Mouse (Mus musculus): Measurements from ENCODE around the gene Cldn7. TPM values are rescaled to one million over a fixed set of nuclear protein-coding genes. Genes with fewer than 3 reads are reported as not detected.

The Cldn7 gene
- total and polyA plus RNA-seq, 2 experiments from 2014 or later: 0.18 TPM; not detected in 1

GRCm38 (mm10) chr11:70005521-70005920, 40.9 kb downstream of the Cldn7 start:
- DNase-seq (ENCODE audit: low spot score) (no peak), ATAC-seq (no peak)
- Histone ChIP-seq H3K4me3 (ENCODE audit: low read length) (no peak overlapping the region), H3K36me3 (ENCODE audit: insufficient read depth, low read length) (peaks cover 54% of the 10 kb centered on the region), H3K4me2 (ENCODE audit: low read depth, low read length) (no peak overlapping the region), H3K27ac (no peak overlapping the region), H3K9ac (replicated peaks; ENCODE audit: low read length) (no peak overlapping the region), H3K27me3 (ENCODE audit: insufficient read depth, low read length) (no peaks in the 10 kb centered on the region), H3K4me1 (ENCODE audit: insufficient read depth, low read length) (peaks cover 22% of the 10 kb centered on the region), H3K9me3 (ENCODE audit: low read length) (no peaks in the 10 kb centered on the region)
- WGBS: 55% methylated on average over 5 of the region's 5 CpGs
- TF ChIP-seq CTCF (IDR thresholded peaks at IDR 0.05; ENCODE audit: low read depth): peak; percentile 48

DNA sequence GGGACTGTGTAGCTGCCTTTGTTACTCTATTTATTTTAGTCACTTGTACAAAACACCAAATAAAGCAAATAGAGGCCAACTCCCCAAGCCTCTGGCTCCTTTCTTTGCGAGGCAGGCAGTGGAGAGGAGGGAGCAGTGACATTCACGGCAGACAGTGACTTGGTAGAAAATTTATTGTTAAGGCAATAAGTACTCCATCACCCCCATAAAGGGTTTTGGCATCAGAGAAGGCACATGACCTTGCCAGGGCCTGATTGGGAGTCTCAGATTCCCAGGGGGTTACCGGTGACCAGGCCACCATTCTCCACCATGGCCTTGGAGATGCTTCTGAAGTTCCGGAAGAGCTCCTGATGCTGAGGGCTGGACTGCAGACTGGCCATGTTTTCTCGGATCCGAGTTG, 45.5 kb downstream of the Cldn7 start:
- DNase-seq (ENCODE audit: low spot score): no peak
- H3K4me3 ChIP-seq (ENCODE audit: low read length): no peak overlapping the region
- no peak overlapping the region for H3K4me2 ChIP-seq (ENCODE audit: low read depth, low read length)
- 86% methylated on average over 6 of the region's 6 CpGs for WGBS
- no peak for TF ChIP-seq CTCF (IDR thresholded peaks at IDR 0.05; ENCODE audit: low read depth)
- no peaks in the 10 kb centered on the region for H3K9me3 ChIP-seq (ENCODE audit: low read length)
- no peaks in the 10 kb centered on the region for H3K27me3 ChIP-seq (ENCODE audit: insufficient read depth, low read length)
- H3K9ac ChIP-seq (replicated peaks; ENCODE audit: low read length): no peak overlapping the region
- no peak for ATAC-seq
- H3K27ac ChIP-seq: no peak overlapping the region
- H3K36me3 ChIP-seq (ENCODE audit: insufficient read depth, low read length): peaks cover 74% of the 10 kb centered on the region
- H3K4me1 ChIP-seq (ENCODE audit: insufficient read depth, low read length): peaks cover 6% of the 10 kb centered on the region

DNA sequence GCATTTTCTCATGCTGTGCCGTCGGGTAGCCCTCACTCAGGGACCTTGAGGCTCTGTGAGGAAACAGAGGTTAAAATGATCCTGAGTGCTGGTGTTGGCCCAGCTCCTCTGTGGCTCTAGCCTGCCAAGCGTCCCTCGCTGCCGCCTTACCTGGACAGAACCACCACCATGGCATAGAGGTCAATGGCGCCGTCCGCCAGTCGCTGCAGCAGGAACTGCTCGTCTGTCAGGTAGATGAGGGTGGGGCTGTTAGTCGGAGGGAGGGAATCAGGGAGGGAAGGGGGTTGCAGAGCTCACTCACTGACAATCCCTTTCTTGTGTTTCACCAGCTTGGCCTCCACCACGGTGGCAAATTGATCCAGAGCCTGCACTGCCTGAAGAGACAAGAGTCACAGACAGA, 46.0 kb downstream of the Cldn7 start:
- H3K36me3 ChIP-seq (ENCODE audit: insufficient read depth, low read length): peaks cover 70% of the 10 kb centered on the region
- no peak overlapping the region for H3K27ac ChIP-seq
- H3K9ac ChIP-seq (replicated peaks; ENCODE audit: low read length): no peak overlapping the region
- ATAC-seq: no peak
- H3K4me2 ChIP-seq (ENCODE audit: low read depth, low read length): no peak overlapping the region
- no peaks in the 10 kb centered on the region for H3K9me3 ChIP-seq (ENCODE audit: low read length)
- 86% methylated on average over 12 of the region's 12 CpGs for WGBS
- no peak overlapping the region for H3K4me3 ChIP-seq (ENCODE audit: low read length)
- H3K4me1 ChIP-seq (ENCODE audit: insufficient read depth, low read length): peaks cover 8% of the 10 kb centered on the region
- DNase-seq (ENCODE audit: low spot score): no peak
- H3K27me3 ChIP-seq (ENCODE audit: insufficient read depth, low read length): no peaks in the 10 kb centered on the region
- TF ChIP-seq CTCF (IDR thresholded peaks at IDR 0.05; ENCODE audit: low read depth): no peak

DNA sequence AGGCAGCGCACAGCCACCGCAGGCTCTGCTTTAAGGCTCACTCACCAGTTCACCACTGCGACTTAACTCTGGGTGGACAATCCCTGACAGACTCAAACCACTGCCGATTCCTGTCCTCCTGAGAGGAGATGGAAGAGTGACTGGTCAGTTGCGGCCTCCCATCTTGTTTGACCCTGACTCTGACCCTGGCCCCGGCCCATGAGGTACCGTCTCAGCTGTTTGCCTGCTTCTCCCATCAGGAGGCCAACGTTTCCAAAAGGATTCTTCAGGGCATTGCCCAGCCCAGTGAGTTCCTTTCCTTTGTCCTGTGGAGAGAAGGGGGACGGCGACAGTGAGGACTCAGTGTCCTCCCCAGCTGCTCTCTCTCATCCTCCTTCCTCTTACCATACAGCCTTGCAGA, 46.4 kb downstream of the Cldn7 start:
- no peak for DNase-seq (ENCODE audit: low spot score)
- WGBS: 76% methylated on average over 10 of the region's 10 CpGs

DNA sequence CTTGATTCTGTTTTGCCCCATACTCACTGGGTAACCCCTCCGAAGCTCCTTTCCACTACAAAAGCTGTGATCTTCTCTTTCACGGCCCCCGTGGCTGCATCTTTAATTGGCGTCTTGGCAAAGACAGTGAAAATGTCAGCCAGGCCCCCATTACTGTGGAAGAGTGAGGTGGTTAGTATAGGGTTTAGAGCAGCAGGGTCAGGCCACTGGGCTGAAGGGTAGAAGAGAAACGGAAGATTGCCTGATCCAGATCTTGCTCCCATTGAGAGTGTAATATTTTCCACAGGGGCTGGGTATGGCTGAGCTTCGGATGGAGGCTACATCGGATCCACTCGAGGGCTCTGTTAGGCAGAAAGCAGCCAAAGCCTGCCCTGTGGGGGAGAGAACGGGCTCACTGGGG, 48.4 kb downstream of the Cldn7 start:
- Histone ChIP-seq H3K4me3 (ENCODE audit: low read length) (no peak overlapping the region), H3K36me3 (ENCODE audit: insufficient read depth, low read length) (peaks cover 48% of the 10 kb centered on the region), H3K27me3 (ENCODE audit: insufficient read depth, low read length) (no peaks in the 10 kb centered on the region), H3K27ac (no peak overlapping the region), H3K4me2 (ENCODE audit: low read depth, low read length) (no peak overlapping the region), H3K9me3 (ENCODE audit: low read length) (no peaks in the 10 kb centered on the region), H3K9ac (replicated peaks; ENCODE audit: low read length) (no peak overlapping the region), H3K4me1 (ENCODE audit: insufficient read depth, low read length) (peaks cover 17% of the 10 kb centered on the region)
- ATAC-seq (no peak), DNase-seq (ENCODE audit: low spot score) (no peak)
- WGBS: 73% methylated on average over 9 of the region's 9 CpGs
- TF ChIP-seq CTCF (IDR thresholded peaks at IDR 0.05; ENCODE audit: low read depth): no peak

More for the DNA sequence above, 46.4 kb downstream of the Cldn7 start:
- peaks cover 9% of the 10 kb centered on the region for H3K4me1 ChIP-seq (ENCODE audit: insufficient read depth, low read length)
- no peaks in the 10 kb centered on the region for H3K27me3 ChIP-seq (ENCODE audit: insufficient read depth, low read length)
- ATAC-seq: no peak
- no peak for TF ChIP-seq CTCF (IDR thresholded peaks at IDR 0.05; ENCODE audit: low read depth)
- no peak overlapping the region for H3K27ac ChIP-seq
- peaks cover 68% of the 10 kb centered on the region for H3K36me3 ChIP-seq (ENCODE audit: insufficient read depth, low read length)
- H3K4me2 ChIP-seq (ENCODE audit: low read depth, low read length): no peak overlapping the region
- no peak overlapping the region for H3K9ac ChIP-seq (replicated peaks; ENCODE audit: low read length)
- H3K4me3 ChIP-seq (ENCODE audit: low read length): no peak overlapping the region
- no peaks in the 10 kb centered on the region for H3K9me3 ChIP-seq (ENCODE audit: low read length)

GRCm38 (mm10) chr11:70013408-70013807, 48.8 kb downstream of the Cldn7 start:
- 63% methylated on average over 3 of the region's 3 CpGs for WGBS
- no peak overlapping the region for H3K4me3 ChIP-seq (ENCODE audit: low read length)
- ATAC-seq: no peak
- H3K9ac ChIP-seq (replicated peaks; ENCODE audit: low read length): no peak overlapping the region
- peaks cover 18% of the 10 kb centered on the region for H3K4me1 ChIP-seq (ENCODE audit: insufficient read depth, low read length)
- H3K4me2 ChIP-seq (ENCODE audit: low read depth, low read length): no peak overlapping the region
- TF ChIP-seq CTCF (IDR thresholded peaks at IDR 0.05; ENCODE audit: low read depth): no peak
- no peak for DNase-seq (ENCODE audit: low spot score)
- peaks cover 43% of the 10 kb centered on the region for H3K36me3 ChIP-seq (ENCODE audit: insufficient read depth, low read length)
- no peaks in the 10 kb centered on the region for H3K27me3 ChIP-seq (ENCODE audit: insufficient read depth, low read length)
- H3K27ac ChIP-seq: no peak overlapping the region
- H3K9me3 ChIP-seq (ENCODE audit: low read length): no peaks in the 10 kb centered on the region

DNA sequence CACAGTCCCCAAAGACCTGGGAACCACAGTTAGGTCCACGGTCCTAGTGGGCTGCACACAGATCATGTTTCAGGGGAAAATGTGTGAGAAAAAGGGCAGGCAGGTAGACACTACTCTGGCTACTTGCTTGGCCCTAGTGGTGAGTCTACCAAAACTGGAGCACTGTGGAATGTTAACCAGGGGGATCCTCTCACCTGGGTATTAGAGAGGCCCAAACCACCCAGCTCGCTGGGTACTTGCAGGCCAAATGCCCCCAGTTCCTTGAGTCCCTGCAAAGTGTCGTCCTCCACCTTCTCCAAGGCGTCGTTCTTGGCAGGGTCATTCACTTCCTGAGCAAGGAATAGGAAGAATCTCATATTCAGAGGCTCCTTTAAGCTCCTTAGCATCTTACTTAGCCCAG, 49.5 kb downstream of the Cldn7 start:
- H3K9ac ChIP-seq (replicated peaks; ENCODE audit: low read length): no peak overlapping the region
- peaks cover 22% of the 10 kb centered on the region for H3K4me1 ChIP-seq (ENCODE audit: insufficient read depth, low read length)
- peak overlapping the region; percentile 77; the same call in 1 of the 2 replicates for H3K27ac ChIP-seq
- DNase-seq (ENCODE audit: low spot score): no peak
- ATAC-seq: no peak
- 71% methylated on average over 5 of the region's 5 CpGs for WGBS
- H3K4me3 ChIP-seq (ENCODE audit: low read length): no peak overlapping the region
- no peaks in the 10 kb centered on the region for H3K27me3 ChIP-seq (ENCODE audit: insufficient read depth, low read length)
- no peak overlapping the region for H3K4me2 ChIP-seq (ENCODE audit: low read depth, low read length)
- peaks cover 37% of the 10 kb centered on the region for H3K36me3 ChIP-seq (ENCODE audit: insufficient read depth, low read length)
- TF ChIP-seq CTCF (IDR thresholded peaks at IDR 0.05; ENCODE audit: low read depth): peak; percentile 18; the same call in 1 of the 2 replicates
- no peaks in the 10 kb centered on the region for H3K9me3 ChIP-seq (ENCODE audit: low read length)
